Mouse (Mus musculus): Measurements from ENCODE around the gene Tma7. TPM values are rescaled to one million over a fixed set of nuclear protein-coding genes. Genes with fewer than 3 reads are reported as not detected.

Tma7 gene
- polyA plus RNA-seq, 1 experiment from 2014 or later = 793 TPM

- Histone ChIP-seq H3K4me1 (peaks cover 12% of the 10 kb centered on the region), H3K4me3 (no peak overlapping the region), H3K27ac (no peak overlapping the region), H3K9me3 (no peaks in the 10 kb centered on the region), H3K36me3 (replicated peaks) (peaks cover 3% of the 10 kb centered on the region; the same call in 1 of the 2 replicates), H3K27me3 (ENCODE audit: poor library complexity, severe bottlenecking) (no peaks in the 10 kb centered on the region)
- DNase-seq (ENCODE audit: extremely low spot score, low spot score) = no peak
- WGBS = 87% methylated on average over 7 of the region's 7 CpGs
Observed at GRCm38 (mm10) chr9:109049316-109049715, 33.1 kb downstream of the Tma7 start.

DNA sequence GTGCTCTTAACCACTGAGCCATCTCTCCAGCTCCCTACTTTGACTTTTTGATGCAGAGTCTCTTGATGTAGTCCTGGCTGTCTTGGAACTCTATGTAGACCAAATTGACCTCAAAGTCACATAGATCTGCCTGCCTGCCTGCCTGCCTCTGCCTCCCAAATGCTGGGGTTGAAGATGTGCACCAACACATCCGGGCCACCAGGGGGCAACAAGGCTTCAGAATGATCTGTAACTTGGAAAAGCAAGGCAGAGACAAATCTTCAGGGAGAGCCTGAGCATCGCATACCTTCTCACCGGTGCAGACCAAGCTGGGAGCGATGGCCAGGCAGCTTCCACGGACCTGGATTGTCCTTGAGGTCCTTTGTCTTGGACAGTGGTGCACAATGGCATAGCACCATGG is 36.1 kb downstream of the Tma7 start:
- Histone ChIP-seq H3K27me3 (ENCODE audit: poor library complexity, severe bottlenecking) (no peaks in the 10 kb centered on the region), H3K27ac (no peak overlapping the region)
- WGBS = 46% methylated on average over 5 of the region's 5 CpGs

GRCm38 (mm10) chr9:109041351-109041750 is 41.0 kb downstream of the Tma7 start:
- no peak overlapping the region for H3K27ac ChIP-seq
- no peak overlapping the region for H3K4me3 ChIP-seq
- H3K9me3 ChIP-seq = no peaks in the 10 kb centered on the region
- 88% methylated on average over 5 of the region's 7 CpGs for WGBS
- H3K27me3 ChIP-seq (ENCODE audit: poor library complexity, severe bottlenecking) = peaks cover 14% of the 10 kb centered on the region
- no peaks in the 10 kb centered on the region for H3K36me3 ChIP-seq (replicated peaks)
- peaks cover 30% of the 10 kb centered on the region for H3K4me1 ChIP-seq
- no peak for DNase-seq (ENCODE audit: extremely low spot score, low spot score)

More for the DNA sequence above, 36.1 kb downstream of the Tma7 start:
- peaks cover under 1% of the 10 kb centered on the region; the same call in 1 of the 2 replicates for H3K4me1 ChIP-seq
- no peaks in the 10 kb centered on the region for H3K9me3 ChIP-seq
- peak; percentile 50 for DNase-seq (ENCODE audit: extremely low spot score, low spot score)
- H3K4me3 ChIP-seq = no peak overlapping the region
- H3K36me3 ChIP-seq (replicated peaks) = no peaks in the 10 kb centered on the region

DNA sequence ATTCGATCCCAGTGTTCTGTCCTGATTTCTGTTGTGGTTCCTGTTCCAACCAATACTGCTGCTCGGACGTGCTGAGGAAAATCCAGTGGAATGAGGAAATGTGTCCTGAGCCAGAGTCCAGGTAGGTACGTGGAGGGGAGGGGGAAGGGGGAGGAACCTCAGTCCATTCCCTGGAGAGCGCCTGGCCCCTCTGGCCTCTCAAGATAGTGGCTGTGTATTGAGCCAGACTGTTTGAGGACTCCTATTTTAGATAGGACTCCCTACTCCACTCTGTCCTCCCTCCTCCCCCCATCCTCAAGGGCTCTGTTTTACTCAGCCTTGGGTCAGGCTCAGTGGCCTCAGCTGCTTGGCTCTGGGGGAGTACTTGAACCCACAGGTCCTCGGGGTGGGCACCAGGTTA is 41.5 kb downstream of the Tma7 start:
- Histone ChIP-seq H3K27me3 (ENCODE audit: poor library complexity, severe bottlenecking) (peaks cover 14% of the 10 kb centered on the region), H3K36me3 (replicated peaks) (no peaks in the 10 kb centered on the region), H3K27ac (no peak overlapping the region), H3K4me1 (peaks cover 30% of the 10 kb centered on the region), H3K9me3 (no peaks in the 10 kb centered on the region), H3K4me3 (no peak overlapping the region)
- 71% methylated on average over 6 of the region's 6 CpGs for WGBS
- no peak for DNase-seq (ENCODE audit: extremely low spot score, low spot score)

- peaks cover 14% of the 10 kb centered on the region for H3K27me3 ChIP-seq (ENCODE audit: poor library complexity, severe bottlenecking)
- no peak overlapping the region for H3K27ac ChIP-seq
- WGBS = 86% methylated on average over 8 of the region's 8 CpGs
- no peak for DNase-seq (ENCODE audit: extremely low spot score, low spot score)
- H3K4me1 ChIP-seq = peaks cover 30% of the 10 kb centered on the region
- H3K36me3 ChIP-seq (replicated peaks) = no peaks in the 10 kb centered on the region
- no peak overlapping the region for H3K4me3 ChIP-seq
- no peaks in the 10 kb centered on the region for H3K9me3 ChIP-seq
Observed at GRCm38 (mm10) chr9:109040216-109040615, 42.2 kb downstream of the Tma7 start.

- peaks cover 14% of the 10 kb centered on the region for H3K27me3 ChIP-seq (ENCODE audit: poor library complexity, severe bottlenecking)
- no peaks in the 10 kb centered on the region for H3K9me3 ChIP-seq
- H3K36me3 ChIP-seq (replicated peaks) = no peaks in the 10 kb centered on the region
- DNase-seq (ENCODE audit: extremely low spot score, low spot score) = no peak
- H3K4me3 ChIP-seq = peak overlapping the region; percentile 82; the same call in 1 of the 2 replicates
- H3K27ac ChIP-seq = no peak overlapping the region
- WGBS = 86% methylated on average over 4 of the region's 4 CpGs
- H3K4me1 ChIP-seq = peaks cover 30% of the 10 kb centered on the region
Observed at GRCm38 (mm10) chr9:109039681-109040080, 42.7 kb downstream of the Tma7 start.

DNA sequence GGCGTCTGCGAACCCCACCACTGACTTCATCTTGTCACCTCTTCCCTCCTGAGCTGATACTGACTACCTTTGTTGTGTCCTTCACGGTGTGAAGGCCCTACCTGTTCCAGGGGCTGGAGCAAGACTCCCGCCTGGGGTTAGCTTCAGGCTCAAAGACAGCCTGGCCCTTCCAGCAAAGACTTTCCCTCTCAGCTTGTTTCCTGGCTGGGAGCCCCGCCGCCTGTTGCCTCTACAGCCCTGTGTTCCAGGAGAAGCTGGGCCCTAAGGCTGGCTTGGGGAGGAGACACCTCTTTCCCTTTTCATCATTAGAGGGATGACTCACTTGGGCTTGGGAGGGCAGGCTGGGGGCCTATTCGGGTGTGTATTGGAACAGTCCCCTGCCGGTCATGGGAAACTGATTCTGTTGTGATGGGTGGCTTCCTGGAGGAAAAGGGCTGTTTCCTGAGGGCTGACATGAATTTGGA is 43.5 kb downstream of the Tma7 start:
- WGBS = 15% methylated on average over 8 of the region's 8 CpGs
- Histone ChIP-seq H3K4me3 (peak overlapping the region; percentile 82), H3K9me3 (no peaks in the 10 kb centered on the region), H3K4me1 (peaks cover 30% of the 10 kb centered on the region), H3K36me3 (replicated peaks) (no peaks in the 10 kb centered on the region), H3K27me3 (ENCODE audit: poor library complexity, severe bottlenecking) (peaks cover 14% of the 10 kb centered on the region), H3K27ac (peak overlapping the region; percentile 88)
- DNase-seq (ENCODE audit: extremely low spot score, low spot score) = no peak

DNA sequence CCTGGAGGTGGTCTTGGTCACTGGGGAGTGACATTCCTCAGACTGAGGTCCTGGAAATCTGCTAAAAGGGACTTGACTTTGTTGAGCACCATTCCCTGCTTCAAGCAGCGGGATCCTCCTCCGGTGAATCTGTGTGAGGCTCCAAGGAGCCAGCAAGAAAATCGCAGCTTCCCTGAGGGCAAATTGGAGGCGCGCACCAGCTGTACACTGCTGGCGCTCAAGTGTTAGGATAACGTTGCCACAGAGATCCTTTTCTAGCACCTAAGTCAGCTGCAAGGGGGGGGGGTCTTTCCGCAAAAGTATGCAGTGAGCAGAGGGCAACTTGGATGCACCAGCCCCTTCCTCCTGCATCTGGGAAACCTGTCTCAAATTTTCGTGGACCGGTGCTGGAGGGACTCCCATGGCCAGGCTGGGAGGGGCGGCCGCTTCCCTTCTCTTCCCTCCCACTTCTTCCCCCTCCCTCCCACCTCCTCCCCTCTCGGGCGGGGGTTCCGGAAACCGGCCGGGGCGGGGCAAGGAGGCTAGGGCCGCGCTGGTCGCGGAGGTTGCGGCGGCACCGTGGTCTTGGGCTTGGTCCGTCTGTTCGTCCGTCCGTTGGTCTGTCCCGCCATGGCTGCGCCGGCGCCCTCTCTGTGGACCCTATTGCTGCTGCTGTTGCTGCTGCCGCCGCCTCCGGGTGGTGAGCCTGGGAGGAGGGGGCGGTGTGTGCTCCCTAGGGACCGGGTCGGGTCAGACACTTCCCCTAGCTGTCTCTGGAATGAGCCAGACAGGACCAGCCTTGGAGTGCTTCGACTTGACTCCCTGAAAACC is 44.1 kb downstream of the Tma7 start, which contains the start of gene Shisa5:
Gene Shisa5, plus strand, starts transcription at position 480 of the 810 bp plus-strand sequence.
- Histone ChIP-seq H3K27me3 (ENCODE audit: poor library complexity, severe bottlenecking) (peaks cover 14% of the 10 kb centered on the region), H3K4me3 (peak within 1 kb of the TSS; percentile 82), H3K36me3 (replicated peaks) (no peaks in the 10 kb centered on the region), H3K9me3 (no peaks in the 10 kb centered on the region), H3K27ac (peak within 1 kb of the TSS; percentile 88), H3K4me1 (peaks cover 30% of the 10 kb centered on the region)
- peak; percentile 70 for DNase-seq (ENCODE audit: extremely low spot score, low spot score)
- WGBS = under 1% methylated on average over 40 of the region's 40 CpGs

DNA sequence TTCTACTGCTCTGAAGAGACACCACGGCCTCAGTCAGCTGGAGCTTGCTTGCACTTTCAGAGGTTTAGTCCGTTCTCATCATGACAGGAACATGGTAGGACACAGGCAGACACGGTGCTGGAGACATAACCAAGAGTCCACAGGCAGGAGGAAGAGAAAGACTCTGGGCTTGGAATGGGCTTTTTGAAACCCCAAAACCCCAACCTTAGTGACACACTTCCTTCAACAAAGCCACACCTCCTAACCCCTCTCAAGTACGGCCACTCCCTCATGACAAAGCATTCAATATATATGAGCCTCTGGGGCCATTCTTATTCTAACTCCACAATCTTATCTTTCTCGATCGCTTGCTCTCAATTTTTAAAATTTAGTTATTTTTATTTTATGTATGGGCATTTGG is 50.0 kb downstream of the Tma7 start:
- WGBS = 89% methylated on average over 6 of the region's 6 CpGs
- Histone ChIP-seq H3K27me3 (ENCODE audit: poor library complexity, severe bottlenecking) (no peaks in the 10 kb centered on the region), H3K4me1 (no peaks in the 10 kb centered on the region), H3K4me3 (no peak overlapping the region), H3K9me3 (no peaks in the 10 kb centered on the region), H3K27ac (no peak overlapping the region), H3K36me3 (replicated peaks) (no peaks in the 10 kb centered on the region; the same call in 1 of the 2 replicates)
- no peak for DNase-seq (ENCODE audit: extremely low spot score, low spot score)

DNA sequence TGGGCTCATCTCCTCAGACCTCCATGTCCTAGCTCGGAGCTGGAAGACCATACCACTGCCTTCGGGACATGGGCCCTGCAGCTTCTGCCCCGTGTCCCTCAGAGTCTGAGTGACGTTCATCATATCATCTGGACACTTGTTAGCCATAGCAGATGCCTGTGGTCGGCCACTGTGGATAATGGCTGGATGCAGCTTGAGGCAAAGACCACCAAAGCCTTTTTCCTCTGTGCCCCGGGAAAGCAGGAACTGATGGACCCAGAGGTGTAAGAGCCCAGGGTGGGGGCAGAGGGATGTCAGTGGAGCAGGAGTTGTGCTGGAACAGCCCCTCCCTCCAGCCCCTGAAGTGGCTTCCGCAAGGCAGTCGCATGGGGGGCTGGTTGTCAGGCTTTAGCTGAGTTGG is 50.7 kb downstream of the Tma7 start:
- Histone ChIP-seq H3K36me3 (replicated peaks) (no peaks in the 10 kb centered on the region; the same call in 1 of the 2 replicates), H3K4me1 (no peaks in the 10 kb centered on the region), H3K27ac (no peak overlapping the region), H3K4me3 (no peak overlapping the region), H3K27me3 (ENCODE audit: poor library complexity, severe bottlenecking) (no peaks in the 10 kb centered on the region), H3K9me3 (no peaks in the 10 kb centered on the region)
- WGBS = 86% methylated on average over 8 of the region's 8 CpGs
- DNase-seq (ENCODE audit: extremely low spot score, low spot score) = no peak

DNA sequence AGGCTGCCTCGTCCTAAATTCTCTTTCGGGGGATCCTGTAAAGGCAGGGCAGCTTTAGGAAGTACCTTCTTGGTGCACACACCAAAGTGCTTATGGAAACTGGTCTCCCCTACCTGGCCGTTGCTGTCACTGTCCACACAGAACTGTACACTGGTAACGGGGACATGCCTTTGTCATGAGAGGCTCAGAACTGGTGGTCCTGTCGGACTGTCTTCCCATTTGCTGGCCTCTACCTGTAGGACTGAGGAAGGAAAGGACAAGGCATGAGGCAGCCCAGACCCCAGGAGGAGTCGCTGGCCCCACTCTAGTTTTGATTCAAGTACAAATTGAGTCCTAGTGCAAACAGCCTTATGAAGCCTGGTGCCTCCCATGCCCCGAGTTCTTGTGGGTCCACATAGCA is 51.4 kb downstream of the Tma7 start:
- 91% methylated on average over 7 of the region's 7 CpGs for WGBS
- Histone ChIP-seq H3K9me3 (no peaks in the 10 kb centered on the region), H3K4me1 (no peaks in the 10 kb centered on the region), H3K27ac (no peak overlapping the region), H3K27me3 (ENCODE audit: poor library complexity, severe bottlenecking) (no peaks in the 10 kb centered on the region), H3K4me3 (no peak overlapping the region), H3K36me3 (replicated peaks) (no peaks in the 10 kb centered on the region; the same call in 1 of the 2 replicates)
- no peak for DNase-seq (ENCODE audit: extremely low spot score, low spot score)

GRCm38 (mm10) chr9:109030312-109030711 is 52.1 kb downstream of the Tma7 start:
- H3K27me3 ChIP-seq (ENCODE audit: poor library complexity, severe bottlenecking) = no peaks in the 10 kb centered on the region
- no peaks in the 10 kb centered on the region for H3K9me3 ChIP-seq
- 0 out of 2 replicates have a peak overlapping the region, but pooled peaks have one; percentile 2 for H3K27ac ChIP-seq
- H3K36me3 ChIP-seq (replicated peaks) = no peaks in the 10 kb centered on the region; the same call in 1 of the 2 replicates
- no peaks in the 10 kb centered on the region for H3K4me1 ChIP-seq
- 68% methylated on average over 3 of the region's 3 CpGs for WGBS
- H3K4me3 ChIP-seq = no peak overlapping the region
- no peak for DNase-seq (ENCODE audit: extremely low spot score, low spot score)

DNA sequence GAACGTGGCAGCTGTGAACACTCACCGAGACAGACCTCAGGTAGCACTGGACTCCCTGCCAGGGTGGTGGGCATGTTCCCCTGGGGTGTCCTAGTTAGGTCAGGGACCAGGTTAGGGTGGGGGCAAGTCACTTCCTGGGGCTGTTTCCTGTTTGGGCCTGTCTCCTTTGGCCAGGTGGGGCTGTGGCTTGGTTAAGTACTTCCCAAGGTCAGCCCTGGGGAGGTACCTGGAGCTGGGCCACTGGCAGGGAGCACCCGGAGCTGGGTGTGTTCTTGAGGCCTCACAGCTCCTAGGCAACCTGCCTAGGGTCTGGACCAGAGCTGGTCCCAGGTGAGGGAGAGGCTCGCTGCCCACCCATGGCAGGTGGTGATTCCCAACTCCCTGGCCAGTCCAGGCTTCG is 53.5 kb downstream of the Tma7 start:
- Histone ChIP-seq H3K36me3 (replicated peaks) (no peaks in the 10 kb centered on the region; the same call in 1 of the 2 replicates), H3K4me1 (no peaks in the 10 kb centered on the region), H3K27me3 (ENCODE audit: poor library complexity, severe bottlenecking) (no peaks in the 10 kb centered on the region), H3K4me3 (no peak overlapping the region), H3K27ac (no peak overlapping the region), H3K9me3 (no peaks in the 10 kb centered on the region)
- no peak for DNase-seq (ENCODE audit: extremely low spot score, low spot score)
- 82% methylated on average over 5 of the region's 5 CpGs for WGBS

Measured in forebrain, embryonic 10.5 days (tissue).